Mouse (Mus musculus): ENCODE measurements at regions not wholly inside any gene's neighbourhood (a gene's known extent, or its start where the extent isn't known, plus 50 kb on each side); places are given as distances from the start of the nearest gene placed in this dataset.

DNA sequence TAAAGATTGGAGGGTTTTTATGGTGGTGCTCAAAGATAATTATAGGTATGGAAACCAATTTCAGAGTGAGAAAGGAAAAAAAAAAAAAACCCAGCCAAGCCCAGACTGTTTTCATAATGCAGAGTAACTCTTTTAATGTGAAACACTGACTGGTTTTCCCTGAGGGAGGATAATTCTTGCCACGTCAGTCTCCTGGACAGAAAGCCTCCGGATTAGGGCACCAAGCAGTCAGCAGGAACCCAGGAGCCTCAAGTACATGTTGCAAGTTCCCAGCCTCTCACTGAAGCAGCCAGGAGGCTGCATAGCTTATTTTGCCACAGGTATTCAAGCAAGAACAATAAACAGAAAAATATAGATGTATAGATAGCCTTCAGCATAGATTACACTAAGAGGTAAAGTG is 378.9 kb upstream of the Noct start:
- H3K36me3 ChIP-seq (ENCODE audit: poor library complexity, severe bottlenecking): no peaks in the 10 kb centered on the region
- H3K4me3 ChIP-seq: no peak overlapping the region
- peak; percentile 50 for ATAC-seq
- WGBS: 11% methylated on average over 2 of the region's 2 CpGs
- no peak overlapping the region for H3K4me2 ChIP-seq
- no peaks in the 10 kb centered on the region for H3K27me3 ChIP-seq
- no peak overlapping the region for H3K27ac ChIP-seq
- H3K4me1 ChIP-seq: peaks cover 12% of the 10 kb centered on the region
- no peak overlapping the region for H3K9ac ChIP-seq
- H3K9me3 ChIP-seq (replicated peaks): no peaks in the 10 kb centered on the region

DNA sequence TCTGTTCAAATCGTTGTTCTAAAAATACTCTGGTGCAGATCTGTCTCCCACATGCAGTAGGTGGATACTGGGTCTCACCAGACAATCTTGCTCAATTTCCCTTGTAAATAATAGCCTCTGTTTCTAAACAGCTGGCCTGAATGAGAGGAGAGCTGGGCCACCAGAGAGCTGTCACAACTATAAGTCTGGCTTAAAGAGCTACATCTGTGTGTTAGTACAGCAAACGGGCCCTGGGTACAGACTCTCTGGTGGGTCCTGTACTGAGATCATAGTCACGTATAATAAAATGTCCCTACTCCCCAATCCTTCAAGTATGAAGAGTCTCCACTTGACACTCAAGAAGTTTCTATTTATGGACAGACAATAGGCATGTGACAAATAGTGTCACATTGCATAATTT is 375.7 kb upstream of the Noct start:
- WGBS: 67% methylated on average over 3 of the region's 3 CpGs
- Histone ChIP-seq H3K27ac (no peak overlapping the region), H3K4me2 (no peak overlapping the region), H3K9ac (no peak overlapping the region), H3K36me3 (ENCODE audit: poor library complexity, severe bottlenecking) (no peaks in the 10 kb centered on the region), H3K9me3 (replicated peaks) (no peaks in the 10 kb centered on the region), H3K27me3 (no peaks in the 10 kb centered on the region), H3K4me3 (no peak overlapping the region), H3K4me1 (peaks cover 16% of the 10 kb centered on the region)
- ATAC-seq: no peak

DNA sequence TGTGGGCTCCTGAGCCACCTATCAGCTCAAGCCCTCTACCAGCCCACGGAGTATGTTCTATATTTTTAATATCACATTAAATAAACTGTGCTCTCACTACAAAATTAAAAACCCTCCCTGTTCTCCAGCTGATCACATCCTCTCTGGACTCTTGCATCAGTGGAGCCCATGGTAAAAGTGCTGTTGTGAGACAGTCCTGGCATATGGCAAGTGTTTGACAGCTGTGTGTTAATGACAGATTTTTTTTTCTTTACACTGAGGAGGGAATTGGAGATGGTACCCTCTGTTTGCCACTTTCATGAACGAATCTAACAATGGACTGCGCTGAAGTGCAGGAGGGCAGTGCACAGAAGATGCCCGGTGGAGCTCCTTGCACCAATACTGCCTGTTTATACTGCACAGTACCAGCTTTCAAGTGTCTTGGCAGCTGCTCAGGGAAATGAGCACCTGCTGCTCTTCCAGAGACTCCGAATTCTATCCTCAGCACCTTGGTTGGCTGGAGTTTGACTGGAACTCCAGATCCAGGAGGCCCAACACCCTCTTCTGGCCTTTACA is 373.1 kb upstream of the Noct start:
- no peak overlapping the region for H3K27ac ChIP-seq
- H3K4me1 ChIP-seq: 0 out of 2 replicates have a peak, but pooled peaks cover 5% of the 10 kb centered on the region
- H3K27me3 ChIP-seq: no peaks in the 10 kb centered on the region
- H3K4me2 ChIP-seq: no peak overlapping the region
- H3K9me3 ChIP-seq (replicated peaks): no peaks in the 10 kb centered on the region
- WGBS: 66% methylated on average over 5 of the region's 5 CpGs
- ATAC-seq: 0 out of 2 replicates have a peak, but pooled peaks have one; percentile 33
- no peaks in the 10 kb centered on the region for H3K36me3 ChIP-seq (ENCODE audit: poor library complexity, severe bottlenecking)
- H3K9ac ChIP-seq: no peak overlapping the region
- H3K4me3 ChIP-seq: no peak overlapping the region

DNA sequence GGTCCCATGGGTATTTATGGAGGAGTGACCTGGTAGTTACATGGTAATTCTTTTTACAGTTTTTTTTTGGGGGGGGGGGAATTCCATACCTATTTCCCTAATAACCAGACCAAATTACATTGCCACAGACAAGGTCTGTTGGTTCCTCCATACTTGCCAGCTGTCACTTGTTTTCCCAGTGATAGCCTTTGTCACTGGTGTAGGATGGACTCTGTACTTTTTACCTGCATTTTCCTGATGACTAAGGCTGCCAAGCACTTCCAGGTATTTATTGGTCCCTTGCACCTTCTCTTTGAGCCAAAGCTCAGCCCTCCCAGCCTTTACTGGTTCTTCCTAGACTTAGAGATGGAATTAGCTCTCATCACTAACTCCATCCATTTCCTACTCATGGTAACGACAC is 357.1 kb upstream of the Noct start:
- WGBS: 100% methylated on average over 1 of the region's 1 CpGs
- Histone ChIP-seq H3K27me3 (no peaks in the 10 kb centered on the region), H3K9me3 (replicated peaks) (no peaks in the 10 kb centered on the region; the same call in 1 of the 2 replicates), H3K4me1 (no peaks in the 10 kb centered on the region), H3K27ac (no peak overlapping the region), H3K36me3 (ENCODE audit: poor library complexity, severe bottlenecking) (no peaks in the 10 kb centered on the region), H3K9ac (no peak overlapping the region), H3K4me3 (no peak overlapping the region), H3K4me2 (no peak overlapping the region)
- ATAC-seq: no peak

DNA sequence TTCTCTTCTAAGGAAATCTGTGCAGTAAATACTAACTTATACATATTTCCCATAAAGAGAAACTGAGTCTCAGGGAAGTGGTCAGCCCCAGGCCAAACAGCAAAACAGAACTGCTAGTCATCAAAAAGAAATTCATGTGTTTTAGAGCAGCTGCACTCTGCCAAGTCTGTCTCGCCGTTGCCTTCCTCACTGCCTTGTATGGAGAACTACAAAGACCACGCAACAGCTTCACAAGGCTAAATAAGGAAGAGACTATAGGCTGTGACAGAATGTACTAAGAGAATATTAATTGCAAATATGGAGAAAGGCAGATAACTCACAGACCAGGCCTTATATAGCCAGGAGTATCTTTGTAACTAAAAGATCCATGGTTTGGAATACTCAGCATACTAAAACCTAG is 355.0 kb upstream of the Noct start:
- Histone ChIP-seq H3K9ac (no peak overlapping the region), H3K4me3 (no peak overlapping the region), H3K27ac (no peak overlapping the region), H3K36me3 (ENCODE audit: poor library complexity, severe bottlenecking) (no peaks in the 10 kb centered on the region), H3K4me2 (no peak overlapping the region), H3K4me1 (no peaks in the 10 kb centered on the region), H3K27me3 (no peaks in the 10 kb centered on the region), H3K9me3 (replicated peaks) (no peaks in the 10 kb centered on the region)
- WGBS: 96% methylated on average over 3 of the region's 3 CpGs
- no peak for ATAC-seq

DNA sequence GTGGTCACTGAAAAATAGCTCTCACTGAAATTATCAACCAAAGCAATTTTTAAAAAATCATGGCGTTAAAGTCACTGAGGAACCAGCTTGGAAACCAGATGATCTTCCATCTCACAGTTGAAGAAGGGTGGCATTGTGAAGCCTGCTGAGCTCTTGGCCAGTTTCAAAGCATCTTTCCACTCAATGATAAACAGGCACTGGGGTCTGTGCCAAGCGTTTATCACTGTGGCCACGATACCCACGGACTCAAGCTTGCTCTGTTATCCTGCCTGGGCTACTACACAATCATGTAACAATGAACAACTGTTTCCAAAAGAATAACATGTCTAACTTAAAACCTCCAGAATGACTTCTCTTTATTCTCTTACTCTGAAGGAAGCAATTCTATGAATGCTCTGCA is 345.2 kb upstream of the Noct start:
- Histone ChIP-seq H3K4me3 (no peak overlapping the region), H3K9me3 (replicated peaks) (no peaks in the 10 kb centered on the region), H3K4me2 (no peak overlapping the region), H3K27ac (no peak overlapping the region), H3K4me1 (peaks cover 19% of the 10 kb centered on the region), H3K36me3 (ENCODE audit: poor library complexity, severe bottlenecking) (no peaks in the 10 kb centered on the region), H3K27me3 (no peaks in the 10 kb centered on the region), H3K9ac (no peak overlapping the region)
- WGBS: 76% methylated on average over 4 of the region's 4 CpGs
- no peak for ATAC-seq

DNA sequence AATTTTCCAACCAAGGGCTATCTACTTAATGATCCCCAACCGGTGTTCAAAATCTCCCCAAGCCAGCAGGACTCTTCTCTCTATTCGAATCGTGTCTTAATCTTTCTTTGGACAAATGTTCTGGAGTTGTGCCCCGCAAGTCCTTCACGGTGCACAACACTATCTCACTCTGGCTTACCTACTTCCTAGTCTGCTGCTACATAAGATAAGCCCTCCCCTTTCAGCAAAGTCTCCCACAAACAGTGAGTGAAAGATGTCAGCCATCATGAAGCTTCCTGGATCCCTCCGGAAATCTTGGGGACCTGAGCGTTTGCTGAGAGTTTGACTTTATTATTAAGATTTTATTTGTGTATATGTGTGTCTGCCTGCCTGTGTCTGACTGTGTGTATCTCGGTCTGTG is 344.7 kb upstream of the Noct start:
- Histone ChIP-seq H3K27ac (no peak overlapping the region), H3K36me3 (ENCODE audit: poor library complexity, severe bottlenecking) (no peaks in the 10 kb centered on the region), H3K9me3 (replicated peaks) (no peaks in the 10 kb centered on the region), H3K4me1 (peaks cover 19% of the 10 kb centered on the region), H3K4me2 (no peak overlapping the region), H3K9ac (no peak overlapping the region), H3K27me3 (no peaks in the 10 kb centered on the region), H3K4me3 (no peak overlapping the region)
- ATAC-seq: no peak
- WGBS: 88% methylated on average over 8 of the region's 8 CpGs

DNA sequence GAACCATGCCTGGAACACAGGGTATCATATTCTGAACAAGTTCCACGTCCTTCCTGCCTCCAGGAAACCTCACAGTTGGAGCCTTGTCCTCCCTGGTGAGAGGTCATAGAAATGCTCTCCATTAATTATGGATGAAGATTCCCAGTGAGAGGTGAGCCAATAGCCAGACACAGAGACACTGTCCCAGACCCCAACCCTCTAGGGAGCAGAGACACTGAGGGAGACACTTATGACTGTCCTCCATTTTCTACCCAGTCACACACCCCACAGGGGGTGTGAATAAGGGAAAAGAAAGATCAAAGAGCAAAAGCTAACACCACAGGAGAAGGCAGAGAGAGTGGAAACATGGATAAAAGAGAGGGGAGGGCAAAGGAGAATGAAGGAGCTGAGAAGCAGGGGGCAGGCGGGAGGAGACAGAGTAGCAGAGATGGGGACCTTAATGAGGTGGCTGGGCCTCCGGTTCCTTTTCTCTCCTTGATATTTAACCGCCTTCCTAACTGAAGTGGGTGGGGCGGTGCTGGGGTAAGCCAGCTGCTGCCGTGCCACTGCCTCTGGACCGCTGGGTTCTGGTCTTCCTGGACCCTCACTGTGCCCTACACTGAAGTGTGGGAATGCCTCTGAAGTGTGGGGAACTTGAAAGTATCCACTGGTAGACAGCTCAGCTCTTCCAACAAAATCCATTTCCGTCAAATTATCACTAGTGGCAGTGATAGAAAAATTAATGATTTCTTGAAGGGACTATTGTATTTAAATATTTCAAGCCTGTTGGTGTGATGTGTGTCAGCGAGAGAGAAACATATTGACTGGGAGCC is 342.6 kb upstream of the Noct start:
- peak; percentile 76 for ATAC-seq
- Histone ChIP-seq H3K4me1 (peaks cover 19% of the 10 kb centered on the region), H3K27me3 (no peaks in the 10 kb centered on the region), H3K27ac (peak overlapping the region; percentile 59), H3K4me2 (peak overlapping the region; percentile 11), H3K9ac (no peak overlapping the region), H3K4me3 (no peak overlapping the region), H3K36me3 (ENCODE audit: poor library complexity, severe bottlenecking) (no peaks in the 10 kb centered on the region), H3K9me3 (replicated peaks) (no peaks in the 10 kb centered on the region)
- 6% methylated on average over 9 of the region's 9 CpGs for WGBS

DNA sequence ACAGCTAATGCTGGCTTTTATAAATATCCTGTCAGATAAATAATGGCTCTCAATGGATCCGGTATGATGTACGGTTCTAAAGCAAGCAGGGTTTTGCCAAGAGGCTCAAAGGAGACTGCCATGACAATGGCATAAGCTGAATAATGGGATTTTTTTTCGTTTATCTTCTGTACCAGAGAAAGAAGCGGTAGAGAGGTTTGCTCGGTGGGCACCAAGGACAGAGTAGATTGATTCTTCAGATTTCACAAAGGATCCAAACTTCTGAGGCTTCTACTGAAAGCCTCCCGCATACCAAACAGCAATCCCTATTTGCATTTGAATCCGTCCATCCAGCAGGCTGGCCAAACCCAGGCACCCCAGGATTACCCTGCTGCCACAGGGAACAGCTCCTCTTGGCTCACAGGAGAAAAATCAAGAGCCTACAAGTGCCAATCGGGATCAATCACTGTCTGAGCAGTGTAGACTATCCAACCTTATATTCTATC is 342.0 kb upstream of the Noct start:
- Histone ChIP-seq H3K9me3 (replicated peaks) (no peaks in the 10 kb centered on the region), H3K4me1 (peaks cover 19% of the 10 kb centered on the region), H3K36me3 (ENCODE audit: poor library complexity, severe bottlenecking) (no peaks in the 10 kb centered on the region), H3K27me3 (no peaks in the 10 kb centered on the region), H3K4me3 (no peak overlapping the region), H3K9ac (no peak overlapping the region), H3K4me2 (peak overlapping the region; percentile 11), H3K27ac (peak overlapping the region; percentile 59)
- ATAC-seq: peak; percentile 63
- 2% methylated on average over 8 of the region's 8 CpGs for WGBS

DNA sequence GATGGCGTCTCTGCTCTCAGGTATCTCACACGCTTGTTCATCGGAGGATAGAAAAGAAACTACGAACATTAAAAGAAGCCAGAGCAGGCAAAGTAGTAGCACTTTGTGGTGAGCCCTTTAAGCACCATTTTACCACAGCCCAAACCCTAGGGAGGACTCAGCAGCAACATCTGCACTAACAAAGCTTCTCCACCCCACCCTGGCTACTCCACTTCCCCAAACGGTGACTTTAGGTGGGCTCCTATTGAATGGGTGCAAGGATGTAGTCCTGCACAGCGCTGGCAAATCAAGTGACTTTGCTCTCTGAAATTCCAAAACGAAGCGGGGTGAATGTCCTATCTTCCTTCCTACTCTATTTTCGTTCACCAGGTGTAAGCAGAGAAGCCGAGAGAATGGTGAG is 337.9 kb upstream of the Noct start:
- H3K9me3 ChIP-seq (replicated peaks): no peaks in the 10 kb centered on the region
- no peak overlapping the region for H3K4me2 ChIP-seq
- 89% methylated on average over 10 of the region's 10 CpGs for WGBS
- no peak for ATAC-seq
- H3K4me1 ChIP-seq: peaks cover 17% of the 10 kb centered on the region
- H3K27me3 ChIP-seq: no peaks in the 10 kb centered on the region
- no peak overlapping the region for H3K27ac ChIP-seq
- H3K36me3 ChIP-seq (ENCODE audit: poor library complexity, severe bottlenecking): no peaks in the 10 kb centered on the region
- no peak overlapping the region for H3K9ac ChIP-seq
- H3K4me3 ChIP-seq: no peak overlapping the region

DNA sequence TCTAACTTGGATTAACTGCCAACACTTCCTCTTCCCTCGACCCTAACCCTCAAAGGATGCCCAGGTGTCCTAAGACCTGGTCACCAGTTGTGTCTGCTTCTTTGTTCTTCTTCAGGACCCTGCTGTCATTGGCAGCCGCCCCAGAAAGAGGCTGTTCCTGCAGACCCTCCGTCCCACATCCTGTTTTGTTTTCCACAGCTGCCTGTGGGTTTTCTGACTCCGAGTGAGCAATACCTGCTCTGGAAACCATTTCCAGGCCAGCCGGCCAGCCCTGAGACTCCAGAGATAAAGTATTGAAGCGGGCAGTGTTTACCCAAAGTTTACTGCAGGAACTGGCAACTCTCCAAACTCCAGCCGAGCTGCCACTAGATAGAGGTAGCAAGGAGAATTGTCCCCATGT is 337.2 kb upstream of the Noct start:
- Histone ChIP-seq H3K9ac (no peak overlapping the region), H3K27me3 (no peaks in the 10 kb centered on the region), H3K36me3 (ENCODE audit: poor library complexity, severe bottlenecking) (no peaks in the 10 kb centered on the region), H3K27ac (no peak overlapping the region), H3K9me3 (replicated peaks) (no peaks in the 10 kb centered on the region), H3K4me3 (no peak overlapping the region), H3K4me2 (no peak overlapping the region), H3K4me1 (peaks cover 10% of the 10 kb centered on the region)
- WGBS: 54% methylated on average over 7 of the region's 7 CpGs
- ATAC-seq: no peak

DNA sequence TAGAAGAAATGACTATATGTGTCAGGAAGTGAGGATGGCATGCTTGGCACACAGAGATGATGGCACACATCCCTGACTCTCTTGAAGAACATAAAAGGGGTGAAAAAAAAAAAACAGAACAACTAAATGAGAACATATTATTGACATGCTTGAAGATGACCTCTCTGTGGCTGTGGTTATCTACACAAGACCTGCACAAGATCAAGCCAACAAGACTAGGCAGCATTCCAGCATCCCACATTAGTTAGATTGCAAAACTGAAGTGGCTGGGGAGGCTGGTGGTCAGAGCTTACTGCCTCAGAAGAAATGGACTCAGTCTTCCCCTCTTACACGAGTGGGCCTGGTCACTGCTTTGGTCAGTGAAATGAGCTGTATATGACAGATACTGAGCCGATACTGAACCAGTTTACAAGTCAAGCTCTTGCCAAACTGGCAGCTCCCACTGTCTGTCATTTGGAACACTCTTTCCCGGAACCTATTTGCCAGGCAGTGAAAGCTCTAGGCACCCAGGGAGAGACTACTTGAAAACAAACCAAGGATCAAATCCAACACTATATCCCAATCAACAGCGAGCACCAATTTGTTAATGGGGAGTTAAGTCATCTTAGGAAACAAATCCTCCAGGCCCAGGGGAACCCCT is 335.6 kb upstream of the Noct start:
- Histone ChIP-seq H3K9ac (no peak overlapping the region), H3K27ac (no peak overlapping the region), H3K27me3 (no peaks in the 10 kb centered on the region), H3K4me2 (no peak overlapping the region), H3K4me3 (no peak overlapping the region), H3K36me3 (ENCODE audit: poor library complexity, severe bottlenecking) (no peaks in the 10 kb centered on the region), H3K4me1 (no peaks in the 10 kb centered on the region), H3K9me3 (replicated peaks) (no peaks in the 10 kb centered on the region)
- no peak for ATAC-seq
- WGBS: 88% methylated on average over 4 of the region's 4 CpGs

Measured in forebrain, embryonic 13.5 days (tissue).